In genomic region chr2:138279641-138280040, GRCm38 (mm10) we compare ENCODE assay signal across 8 mouse cellular contexts. TPM values are rescaled to one million over a fixed set of nuclear protein-coding genes. Genes with fewer than 3 reads are reported as not detected.
DNase-seq lines count a peak whose midpoint lies in the region; ATAC-seq and TF ChIP-seq lines count a peak whose summit lies in the region.

No protein-coding gene starts in this region.

- ATAC-seq in midbrain, embryonic 11.5 days (ENCODE audit: low FRiP score) = peak; percentile 47

- H3K27me3 ChIP-seq in kidney, adult 2 months (replicated peaks; ENCODE audit: control insufficient read depth, insufficient read depth, low read length) = no peaks in the 10 kb centered on the region
- no peaks in the 10 kb centered on the region for H3K27me3 ChIP-seq in hindbrain, embryonic 10.5 days (ENCODE audit: insufficient read depth, poor library complexity, severe bottlenecking)
- H3K27me3 ChIP-seq in midbrain, embryonic 11.5 days (ENCODE audit: control insufficient read depth, insufficient read depth, low read length) = no peaks in the 10 kb centered on the region

- peak overlapping the region; percentile 60 for H3K4me3 ChIP-seq in kidney, adult 2 months (ENCODE audit: insufficient read depth, low read depth, low read length)
- peak overlapping the region; percentile 20; the same call in 1 of the 2 replicates for H3K4me3 ChIP-seq in hindbrain, embryonic 10.5 days
- H3K4me3 ChIP-seq in midbrain, embryonic 11.5 days (ENCODE audit: low read depth, low read length) = no peak overlapping the region

- no peak for TF ChIP-seq POLR2A in kidney, adult 2 months (IDR thresholded peaks at IDR 0.05; ENCODE audit: low read depth, low read length)

- 0 out of 2 replicates have a peak overlapping the region, but pooled peaks have one; percentile 12 for H3K9ac ChIP-seq in midbrain, embryonic 11.5 days (ENCODE audit: low read length)

- H3K4me1 ChIP-seq in kidney, adult 2 months (ENCODE audit: control insufficient read depth, insufficient read depth, low read length) = peaks cover 6% of the 10 kb centered on the region; the same call in 1 of the 2 replicates
- peaks cover 43% of the 10 kb centered on the region for H3K4me1 ChIP-seq in hindbrain, embryonic 10.5 days (replicated peaks)
- H3K4me1 ChIP-seq in midbrain, embryonic 11.5 days (ENCODE audit: control insufficient read depth, insufficient read depth, low read length) = peaks cover 19% of the 10 kb centered on the region

- peak overlapping the region; percentile 45; the same call in 1 of the 2 replicates for H3K4me2 ChIP-seq in midbrain, embryonic 11.5 days

- 55% methylated on average over 11 of the region's 11 CpGs for WGBS in kidney, adult 2 months
- 52% methylated on average over 11 of the region's 11 CpGs for WGBS in hindbrain, embryonic 10.5 days
- WGBS in midbrain, embryonic 11.5 days = 57% methylated on average over 11 of the region's 11 CpGs

- TF ChIP-seq CTCF in kidney, adult 2 months (conservative IDR thresholded peaks at IDR 0.05; ENCODE audit: insufficient read depth, insufficient read length, low read depth, low read length) = no peak

- H3K27ac ChIP-seq in kidney, adult 2 months (ENCODE audit: insufficient read depth, low read depth, low read length) = peak overlapping the region; percentile 31; the same call in 1 of the 2 replicates
- no peak overlapping the region for H3K27ac ChIP-seq in hindbrain, embryonic 10.5 days
- H3K27ac ChIP-seq in midbrain, embryonic 11.5 days (ENCODE audit: low read depth, low read length) = no peak overlapping the region

- DNase-seq in kidney, adult 2 months = no peak
- DNase-seq in kidney, adult 8-10 months = no peak
- DNase-seq in cerebellum, adult 9-10 months = peak; percentile 63
- no peak for DNase-seq in hindbrain, embryonic 10.5 days (ENCODE audit: low spot score)
- DNase-seq in midbrain, embryonic 11.5 days (ENCODE audit: low spot score, missing footprints) = no peak
- DNase-seq in right cerebral cortex, postnatal 25 days = no peak
- no peak for DNase-seq in gastrocnemius, adult 18-20 months (ENCODE audit: low spot score)
- no peak for DNase-seq in layer of hippocampus, postnatal 10 days (ENCODE audit: low spot score in 2 of 2)

- H3K9me3 ChIP-seq in hindbrain, embryonic 10.5 days = no peaks in the 10 kb centered on the region
- no peaks in the 10 kb centered on the region for H3K9me3 ChIP-seq in midbrain, embryonic 11.5 days (ENCODE audit: control insufficient read depth, low read length)

- H3K36me3 ChIP-seq in kidney, adult 2 months (ENCODE audit: control insufficient read depth, insufficient read depth, low read length) = no peaks in the 10 kb centered on the region; the same call in 1 of the 2 replicates
- peaks cover 38% of the 10 kb centered on the region for H3K36me3 ChIP-seq in hindbrain, embryonic 10.5 days
- peaks cover 4% of the 10 kb centered on the region; the same call in 1 of the 2 replicates for H3K36me3 ChIP-seq in midbrain, embryonic 11.5 days (ENCODE audit: control insufficient read depth, insufficient read depth, low read length)

RNA-seq across cellular contexts. Expression of gene Btbd3, which starts 23.3 kb away (rescaled TPM):
- 6.7 and 6.9 TPM in 2 replicates for polyA plus RNA-seq in kidney, adult 2 months (2012; rRNA removed)
- polyA plus RNA-seq in hindbrain, embryonic 10.5 days (2016; fragmentation: Nextera tagmentation; extraction: Ambion mirVana) = 13.8 and 18.3 TPM in 2 replicates
- 18.3 and 23.3 TPM in 2 replicates for polyA plus RNA-seq in midbrain, embryonic 11.5 days (2014; fragmentation: Nextera tagmentation; extraction: Ambion mirVana)
- 1 to 10 TPM; 9.5 to 9.7 TPM for total RNA-seq in gastrocnemius, adult 18-20 months (2021)
- 100 to 1,000 TPM; 105 to 108 TPM for total RNA-seq in layer of hippocampus, postnatal 10 days (2021)
